Mouse (Mus musculus): ENCODE measurements around the gene Pcdh19.
"Not testable (repeated sequence)": the region's sequence is repeated elsewhere in the genome, so short reads cannot be mapped to it uniquely, and the experiment has no call there.

The Pcdh19 gene

DNA sequence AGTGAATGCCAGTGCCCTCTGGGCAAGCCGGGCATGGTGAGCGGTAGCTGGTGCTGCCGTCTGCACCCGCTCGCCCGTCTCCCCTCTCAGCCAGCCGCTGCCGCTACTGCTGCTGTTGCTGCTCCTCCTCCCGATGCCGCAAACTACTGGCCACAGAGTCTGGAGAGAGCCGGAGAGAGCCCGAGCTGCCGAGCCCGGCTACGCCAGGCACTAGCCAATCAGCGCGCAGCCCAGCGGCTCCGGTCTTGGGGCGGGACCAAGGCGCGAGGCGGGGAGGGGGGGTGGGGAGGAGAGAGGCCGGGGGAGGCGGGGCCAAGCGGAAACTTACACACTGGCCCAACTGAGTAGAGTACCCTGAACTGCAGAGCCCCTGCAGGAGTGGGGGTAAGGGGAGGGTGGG, at the start of gene Pcdh19:
Pcdh19 (minus strand) TSS at position 148 of the 400 bp plus-strand sequence.
- DNase-seq (ENCODE audit: low read depth, low spot score), result peak; percentile 78

DNA sequence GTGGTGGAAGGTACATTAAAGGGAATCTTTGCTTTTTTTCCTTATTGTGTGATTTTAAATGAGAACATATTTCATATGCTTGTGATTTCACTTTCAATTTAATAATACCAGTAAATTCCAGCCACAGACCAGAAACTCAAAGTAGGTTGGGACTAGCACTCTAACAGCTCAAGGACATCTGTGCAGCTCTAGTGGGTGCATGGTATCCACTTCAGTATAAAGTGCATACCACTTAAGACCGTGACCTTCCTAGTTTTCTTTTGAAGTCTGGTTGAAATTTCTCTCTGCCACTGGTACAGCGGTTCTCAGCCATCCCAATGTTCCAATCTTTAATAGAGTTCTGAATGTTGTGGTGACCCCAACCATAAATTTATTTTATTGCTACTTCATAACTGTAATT, 47.1 kb upstream of the Pcdh19 start:
- DNase-seq (ENCODE audit: low read depth, low spot score), result no peak

DNA sequence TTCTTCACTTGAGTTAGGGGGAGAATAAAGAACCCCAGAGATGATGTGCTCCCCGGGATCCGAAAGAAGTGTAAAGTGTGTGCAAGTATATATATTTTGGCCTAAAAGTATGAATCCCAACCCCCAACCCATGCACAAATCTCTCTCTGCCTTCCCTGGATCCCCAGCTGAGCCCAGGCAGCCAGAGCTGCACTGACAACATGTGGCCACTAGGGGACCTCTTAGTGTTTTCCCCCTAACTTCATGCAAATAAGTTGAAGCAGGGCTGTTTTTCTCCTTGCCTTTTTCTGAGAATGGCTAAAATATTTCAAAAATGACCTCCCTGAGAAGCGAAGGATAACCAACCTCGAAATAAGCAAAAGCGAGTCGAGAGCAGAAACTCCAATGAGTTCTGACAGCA, 46.2 kb upstream of the Pcdh19 start:
- peak; percentile 24 for DNase-seq (ENCODE audit: low read depth, low spot score)

DNA sequence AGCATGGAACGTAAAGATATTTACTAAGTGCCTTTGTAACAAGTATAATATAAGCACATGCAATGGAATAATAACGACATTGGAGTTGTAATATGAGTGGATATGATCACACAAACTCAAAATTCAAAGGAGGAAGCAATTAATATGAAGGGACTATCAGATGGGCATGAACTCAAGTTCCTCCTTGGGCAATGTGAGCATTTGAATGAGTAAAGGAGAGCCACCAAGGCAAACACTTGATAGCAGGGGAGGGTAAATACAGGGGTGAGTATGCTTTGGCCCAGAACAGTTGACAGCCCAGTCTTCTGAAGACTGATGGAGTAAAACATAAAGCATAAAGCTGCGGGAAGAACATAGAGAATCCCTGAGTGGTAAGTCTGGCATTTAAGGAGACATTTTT, 32.7 kb upstream of the Pcdh19 start:
- DNase-seq (ENCODE audit: low read depth, low spot score), result no peak

DNA sequence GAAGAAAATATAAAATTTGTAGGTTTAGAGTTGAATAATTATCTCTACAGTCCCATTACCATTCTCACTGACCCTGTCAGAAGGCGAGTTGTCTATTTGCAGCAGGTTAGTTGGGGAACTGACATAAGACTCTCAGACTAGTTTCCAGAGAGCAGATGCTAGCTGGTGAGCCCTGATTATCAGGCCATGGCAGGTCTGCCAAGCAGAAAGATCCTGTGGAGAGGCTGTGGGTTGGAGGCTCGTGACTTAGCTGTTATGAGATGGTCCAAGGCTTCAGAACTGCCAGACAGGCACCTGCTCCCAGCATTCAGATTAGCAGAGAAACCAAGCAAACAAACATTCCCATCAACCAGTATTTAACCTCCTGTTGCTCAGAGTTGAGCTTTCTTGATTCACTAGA, 21.8 kb upstream of the Pcdh19 start:
- DNase-seq (ENCODE audit: low read depth, low spot score), result no peak

DNA sequence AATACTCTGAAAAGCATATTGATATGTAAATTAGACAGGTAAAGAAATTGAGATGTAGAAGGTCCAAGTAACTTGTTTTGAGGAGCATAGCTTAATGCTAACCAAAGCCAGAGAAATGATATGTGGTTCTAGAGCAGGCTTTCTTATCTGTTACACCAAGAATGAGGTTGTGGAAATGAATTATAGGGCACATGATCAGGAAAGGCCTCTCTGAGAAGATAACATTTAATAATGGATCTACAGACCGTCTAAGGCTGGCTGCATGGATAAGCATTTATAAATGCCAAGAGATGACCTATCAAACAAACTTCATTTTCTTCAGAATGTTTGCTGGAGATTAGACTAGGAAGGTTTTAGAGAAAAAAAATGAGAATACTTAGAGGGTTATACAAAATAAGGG, 14.1 kb upstream of the Pcdh19 start:
- DNase-seq (ENCODE audit: low read depth, low spot score), result no peak

DNA sequence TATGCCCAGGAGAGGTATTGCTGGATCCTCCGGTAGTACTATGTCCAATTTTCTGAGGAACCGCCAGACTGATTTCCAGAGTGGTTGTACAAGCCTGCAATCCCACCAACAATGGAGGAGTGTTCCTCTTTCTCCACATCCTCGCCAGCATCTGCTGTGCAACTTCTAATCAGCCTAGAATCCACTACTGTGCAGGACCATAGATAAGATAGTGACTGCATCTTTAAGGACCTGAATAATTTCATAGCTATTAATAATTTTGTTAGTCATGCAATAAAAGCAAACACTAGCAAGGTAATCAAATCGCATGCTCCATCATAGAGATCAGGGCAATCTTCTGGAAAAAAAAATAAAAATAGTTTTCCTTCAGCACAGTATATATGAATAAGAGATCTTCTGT, 9.1 kb upstream of the Pcdh19 start:
- DNase-seq (ENCODE audit: low read depth, low spot score), result not testable (repeated sequence)

DNA sequence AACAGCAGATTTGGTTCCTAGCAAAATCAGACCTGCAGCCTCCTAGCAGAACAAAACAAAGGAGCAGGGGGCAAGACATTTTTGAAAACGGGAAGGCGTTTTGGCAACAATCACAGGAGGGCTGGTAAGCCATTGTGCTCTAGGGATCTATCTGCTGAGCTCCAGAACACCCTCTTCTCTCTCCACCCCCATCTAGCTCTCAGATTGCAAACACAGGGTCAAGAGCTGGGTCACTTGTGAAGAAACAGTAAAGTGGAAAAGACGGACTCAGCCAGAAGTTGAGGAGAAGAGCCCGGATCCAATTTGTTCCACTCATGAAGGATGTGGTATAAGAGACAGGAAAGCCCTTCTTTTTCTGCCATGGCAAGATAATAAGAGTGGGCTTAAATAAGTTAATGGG, 7.7 kb upstream of the Pcdh19 start:
- DNase-seq (ENCODE audit: low read depth, low spot score), result no peak

DNA sequence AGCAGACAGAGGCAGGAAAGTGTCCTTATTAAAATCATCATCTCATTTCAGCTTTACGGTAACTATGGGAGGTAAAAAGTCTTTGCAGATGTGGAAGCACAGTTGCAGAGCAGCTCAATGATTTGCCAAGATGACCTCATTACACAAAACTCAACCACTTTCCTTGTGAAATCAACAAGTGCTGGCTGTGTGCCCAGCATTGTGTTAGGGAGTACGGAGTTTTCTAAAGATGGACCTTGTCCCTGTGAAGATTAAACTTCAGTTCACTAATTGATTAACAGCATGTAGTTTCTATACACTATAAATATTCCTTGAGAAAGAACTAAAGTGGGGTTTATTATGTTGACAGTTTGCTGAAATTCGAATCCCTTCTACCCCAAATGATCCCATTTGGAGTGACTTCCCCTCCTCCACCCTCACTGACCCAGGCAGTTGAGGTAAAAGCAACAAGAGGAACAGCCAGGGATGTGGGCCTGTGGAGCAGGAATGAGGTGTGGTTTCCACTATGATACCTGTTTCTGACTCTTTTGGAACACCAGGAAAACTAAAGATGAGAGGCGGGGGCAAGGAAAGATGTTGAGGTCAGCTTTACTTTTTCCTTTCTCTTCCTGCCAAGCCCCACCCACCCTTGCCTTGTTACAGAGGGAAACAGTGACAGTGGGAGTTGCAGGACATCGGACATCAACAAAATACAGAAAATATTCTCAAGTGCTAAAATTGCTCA, 4.4 kb upstream of the Pcdh19 start:
- DNase-seq (ENCODE audit: low read depth, low spot score), result no peak

DNA sequence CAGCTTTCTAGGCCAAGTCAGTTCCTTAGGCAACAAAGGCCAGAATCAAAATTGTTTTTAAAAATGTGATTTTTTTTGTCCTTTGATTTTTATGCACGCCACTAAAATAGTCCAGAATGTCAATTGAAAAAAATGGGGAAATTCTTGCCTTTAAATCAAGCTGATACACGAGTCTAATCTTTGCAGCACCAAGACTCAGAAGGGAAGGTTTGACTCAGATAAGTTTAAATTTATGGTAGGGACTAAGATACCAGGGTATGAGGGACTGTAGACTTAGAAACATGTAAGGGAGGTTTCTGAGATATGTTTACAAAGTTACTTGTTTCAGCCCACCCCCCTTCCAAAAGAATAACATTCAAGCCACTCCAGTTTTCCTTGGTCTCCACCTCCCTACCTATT, 3.6 kb upstream of the Pcdh19 start:
- DNase-seq (ENCODE audit: low read depth, low spot score), result no peak

DNA sequence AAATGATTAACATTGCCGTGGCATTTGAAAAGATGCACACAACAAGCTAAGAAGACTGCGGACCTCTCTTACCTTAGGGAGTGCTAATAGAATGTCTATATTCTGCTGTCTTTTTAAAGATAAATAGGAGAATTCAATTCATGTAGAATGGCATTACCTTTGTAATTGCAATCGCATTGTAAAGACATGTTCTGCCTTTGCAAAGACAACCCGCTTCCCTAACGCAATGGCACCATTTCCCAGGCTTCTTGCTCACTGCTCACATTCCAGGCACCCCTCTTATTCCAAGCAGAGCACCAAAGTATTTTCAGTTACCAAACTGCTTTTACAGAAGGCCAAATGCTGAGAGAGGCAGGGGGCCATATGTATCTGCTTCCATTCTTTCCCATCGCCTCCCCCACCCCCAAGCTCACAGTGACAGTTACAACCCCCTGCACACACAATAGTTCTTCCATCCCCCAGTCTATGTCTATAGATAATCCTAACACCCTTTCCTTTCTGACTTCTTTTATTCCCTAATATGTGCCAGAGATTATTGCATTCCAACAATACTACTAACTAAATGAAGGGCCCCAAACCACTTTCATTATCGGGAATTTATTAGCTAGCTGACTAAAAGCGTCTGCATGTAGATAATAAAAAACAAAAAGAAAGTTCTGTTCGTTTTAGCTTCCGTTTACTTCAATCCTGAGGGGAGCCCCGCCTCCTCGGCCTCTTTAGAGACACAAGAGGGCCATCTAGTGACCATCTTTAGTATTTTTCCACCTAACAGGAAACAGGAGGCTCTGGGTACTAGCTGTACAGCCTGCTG, 3.0 kb upstream of the Pcdh19 start:
- peak; percentile 72 for DNase-seq (ENCODE audit: low read depth, low spot score)

DNA sequence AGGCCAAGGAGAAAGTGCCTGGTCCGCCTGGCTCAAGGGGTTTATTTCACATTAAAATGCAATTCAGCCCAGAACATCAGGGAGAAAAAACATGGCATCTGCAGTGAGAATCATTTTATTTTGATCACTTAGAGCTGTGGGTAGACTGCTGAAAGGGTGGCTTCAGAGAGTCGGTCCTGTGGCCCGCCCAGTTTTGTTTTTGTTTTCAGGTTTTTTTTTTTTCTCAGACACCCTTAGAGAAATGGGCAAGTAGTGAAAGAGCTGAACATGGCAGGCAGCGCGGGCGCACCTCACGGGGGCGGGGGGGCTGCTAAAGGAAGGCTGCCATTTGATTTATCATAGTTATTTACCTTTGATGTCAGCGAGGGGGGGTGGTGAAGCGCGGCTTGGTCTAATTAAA, 2.0 kb upstream of the Pcdh19 start:
- no peak for DNase-seq (ENCODE audit: low read depth, low spot score)

DNA sequence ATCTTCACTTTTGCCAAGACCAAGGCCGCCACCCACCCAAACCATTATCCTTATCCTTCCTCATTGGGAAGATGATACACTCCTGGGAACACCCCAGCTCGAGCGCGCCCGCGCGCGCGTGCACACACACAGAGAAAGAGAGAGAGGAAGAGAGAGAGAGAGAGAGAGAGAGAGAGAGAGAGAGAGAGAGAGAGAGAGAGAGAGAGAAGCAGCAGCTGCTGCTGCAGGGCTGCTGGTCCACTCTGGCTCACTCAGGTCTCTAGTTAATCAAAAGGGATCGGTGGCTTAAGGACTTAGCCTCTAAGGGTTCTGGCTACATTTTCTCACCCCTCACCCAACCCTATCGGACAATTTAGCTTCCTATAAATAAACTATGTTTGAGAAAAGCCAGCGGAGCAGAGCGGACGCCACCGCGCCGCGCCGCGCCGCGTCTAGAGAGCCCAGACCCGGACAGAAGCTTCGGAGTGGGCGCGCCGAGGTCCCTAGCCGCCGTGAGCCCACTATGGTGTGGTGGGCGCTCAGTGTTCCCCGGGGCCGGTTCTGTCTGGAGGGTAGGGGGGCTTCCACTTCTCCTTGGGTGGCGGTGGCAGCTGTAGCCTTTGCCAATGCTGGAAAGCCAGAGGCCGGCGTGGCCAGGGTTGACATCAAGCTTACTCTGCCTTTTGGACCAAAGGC, 926 bp upstream of the Pcdh19 start:
- no peak for DNase-seq (ENCODE audit: low read depth, low spot score)

DNA sequence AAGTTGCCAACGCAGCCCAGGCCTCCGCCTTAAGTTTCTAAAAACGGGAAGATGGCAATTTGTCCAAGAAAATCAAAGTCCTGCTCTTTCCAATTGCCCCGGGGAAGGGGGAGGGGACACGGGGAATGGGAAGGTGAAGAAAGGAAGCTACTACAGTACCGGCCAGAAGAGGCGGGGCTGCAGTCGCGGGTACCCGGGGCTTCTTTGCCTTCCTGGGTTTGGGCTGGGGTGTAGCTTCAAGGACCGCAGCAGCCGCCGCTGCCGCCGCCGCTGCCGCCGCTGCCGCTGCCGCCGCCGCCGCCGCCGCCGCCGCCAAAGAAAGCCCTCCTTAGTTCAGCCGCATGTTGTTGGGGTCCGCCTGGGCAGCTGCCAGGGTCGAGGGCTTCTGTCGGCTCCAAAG, 631 bp downstream of the Pcdh19 start:
- no peak for DNase-seq (ENCODE audit: low read depth, low spot score)

DNA sequence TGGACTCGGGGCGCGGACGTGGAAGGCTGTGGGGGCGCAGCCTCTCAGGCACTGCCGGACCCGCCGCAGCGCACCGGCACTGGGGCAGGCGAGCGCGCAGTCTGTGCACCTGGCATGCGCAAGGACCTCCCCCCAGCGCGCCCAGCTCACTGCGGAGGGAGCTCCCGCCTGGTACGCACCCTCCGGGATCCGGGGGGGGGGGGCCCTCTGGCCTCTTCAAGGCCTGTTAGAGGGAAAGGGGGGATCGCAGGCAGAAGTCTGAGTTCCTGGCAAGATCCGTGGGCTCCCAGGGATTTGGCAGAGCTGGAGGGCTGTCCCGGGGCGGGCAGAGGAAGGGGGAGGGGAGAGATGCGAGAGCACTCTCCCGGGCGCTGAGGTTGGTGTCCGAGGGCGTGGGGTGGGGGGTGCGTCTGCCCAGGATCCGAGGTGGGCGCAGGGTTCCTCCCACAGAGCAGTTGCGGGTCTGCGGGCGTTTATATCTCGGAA, 1.1 kb downstream of the Pcdh19 start:
- no peak for DNase-seq (ENCODE audit: low read depth, low spot score)

DNA sequence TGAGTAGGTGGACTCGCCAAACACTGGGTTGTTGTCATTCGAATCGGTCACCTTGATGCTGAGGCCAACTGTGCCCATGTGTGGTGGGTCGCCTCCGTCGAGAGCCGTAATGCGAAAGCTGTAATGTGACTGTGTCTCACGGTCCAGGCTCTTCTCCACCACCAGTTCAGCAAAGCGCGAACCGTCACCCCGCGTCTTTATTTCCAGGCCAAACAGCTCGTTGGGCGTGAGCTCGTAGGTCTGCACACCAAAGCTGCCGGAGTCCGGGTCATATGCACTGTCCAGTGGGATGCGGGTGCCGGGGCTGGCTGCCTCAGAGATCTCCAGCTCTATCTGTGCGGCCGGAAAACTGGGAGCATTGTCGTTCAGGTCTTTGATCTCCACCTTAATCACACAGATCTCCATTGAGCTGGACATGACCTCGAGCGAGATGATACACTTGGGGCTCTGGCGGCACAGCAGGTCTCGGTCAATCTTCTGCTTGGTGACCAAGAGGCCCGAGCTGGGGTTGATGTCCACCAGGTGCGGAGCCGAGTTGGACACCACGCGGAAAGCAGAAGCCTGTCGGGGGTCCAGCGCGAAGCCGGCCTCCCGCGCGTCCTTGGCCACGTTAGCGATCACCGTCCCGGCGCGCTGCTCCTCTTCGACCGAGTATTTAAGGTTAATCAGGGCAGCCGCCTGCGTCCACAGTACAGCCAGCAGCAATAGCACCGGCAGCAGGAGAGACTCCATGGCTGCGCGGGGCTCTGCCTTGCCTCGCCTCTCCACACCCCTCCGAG, 2.1 kb downstream of the Pcdh19 start:
- no peak for DNase-seq (ENCODE audit: low read depth, low spot score)

DNA sequence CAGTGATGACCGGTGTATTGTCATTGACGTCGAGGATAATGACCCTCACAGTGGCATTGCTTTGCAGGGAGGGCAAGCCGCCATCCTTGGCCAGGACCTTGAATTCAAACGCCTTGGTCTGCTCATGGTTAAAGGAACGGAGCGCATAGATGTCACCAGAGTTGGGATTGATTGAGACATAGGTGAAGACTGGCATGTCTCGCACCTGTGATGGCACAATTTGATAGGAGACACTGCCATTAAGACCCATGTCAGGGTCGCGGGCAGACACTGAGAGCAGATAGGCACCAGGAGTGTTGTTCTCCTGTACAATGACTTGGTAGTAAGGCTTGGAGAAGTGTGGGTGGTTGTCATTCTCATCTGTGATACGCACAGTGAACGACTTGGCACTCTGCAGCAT, 3.2 kb downstream of the Pcdh19 start:
- no peak for DNase-seq (ENCODE audit: low read depth, low spot score)

DNA sequence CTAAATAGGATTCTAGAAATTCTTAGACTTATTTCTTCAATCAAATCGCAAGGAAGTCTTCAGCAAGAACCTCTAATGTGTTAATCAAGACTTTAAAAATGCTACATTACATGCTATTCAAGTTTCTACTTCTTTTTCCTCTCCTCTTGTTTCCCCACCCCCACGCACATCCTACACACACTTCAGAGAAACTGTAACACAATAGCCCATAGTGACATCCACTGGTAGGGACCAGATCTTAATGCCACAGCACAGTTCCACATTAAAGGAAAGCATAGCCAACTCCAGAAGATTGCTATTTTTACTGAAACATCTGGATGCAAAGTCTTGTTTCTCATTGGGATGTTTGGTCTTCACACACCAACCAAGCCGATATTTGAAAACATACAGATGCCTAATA, 4.8 kb downstream of the Pcdh19 start:
- DNase-seq (ENCODE audit: low read depth, low spot score), result no peak

DNA sequence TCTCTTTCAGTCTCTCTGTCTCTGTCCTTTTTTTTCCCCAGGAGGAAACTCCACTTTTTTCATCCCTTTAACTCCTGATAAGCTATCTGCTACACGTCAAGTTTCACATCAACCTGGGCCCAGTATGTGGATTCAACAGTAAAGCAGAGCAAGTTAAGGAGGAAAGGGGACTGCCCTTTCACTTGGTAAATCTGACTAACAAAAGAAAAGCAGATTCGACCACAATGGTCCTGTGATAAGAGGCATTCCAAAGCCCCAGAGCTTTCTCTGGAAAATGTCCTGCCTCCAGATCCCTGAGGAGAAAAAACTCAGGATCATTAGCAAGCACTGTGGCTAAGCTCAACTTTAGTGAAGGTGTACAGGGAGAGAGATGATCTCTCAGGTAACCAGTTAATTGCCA, 13.7 kb downstream of the Pcdh19 start:
- DNase-seq (ENCODE audit: low read depth, low spot score), result no peak

DNA sequence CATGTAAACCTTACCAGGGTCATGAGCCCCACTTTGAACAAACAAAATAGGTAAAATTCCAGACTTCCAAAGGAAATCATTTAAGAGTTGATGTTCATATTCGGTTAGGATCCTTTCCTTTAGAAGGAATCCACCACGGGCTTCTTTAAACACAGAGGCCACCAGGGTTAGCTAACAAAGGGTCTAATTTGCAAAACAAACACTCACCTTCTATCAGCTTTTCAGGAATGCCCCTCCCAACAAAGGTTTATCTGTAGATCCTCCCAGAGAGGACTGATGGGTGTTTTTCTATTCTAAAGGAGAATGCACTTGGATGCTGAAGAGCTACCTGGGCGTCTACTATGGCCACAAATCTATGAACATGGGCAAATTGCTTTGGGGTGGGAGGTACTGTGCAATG, 15.0 kb downstream of the Pcdh19 start:
- no peak for DNase-seq (ENCODE audit: low read depth, low spot score)

DNA sequence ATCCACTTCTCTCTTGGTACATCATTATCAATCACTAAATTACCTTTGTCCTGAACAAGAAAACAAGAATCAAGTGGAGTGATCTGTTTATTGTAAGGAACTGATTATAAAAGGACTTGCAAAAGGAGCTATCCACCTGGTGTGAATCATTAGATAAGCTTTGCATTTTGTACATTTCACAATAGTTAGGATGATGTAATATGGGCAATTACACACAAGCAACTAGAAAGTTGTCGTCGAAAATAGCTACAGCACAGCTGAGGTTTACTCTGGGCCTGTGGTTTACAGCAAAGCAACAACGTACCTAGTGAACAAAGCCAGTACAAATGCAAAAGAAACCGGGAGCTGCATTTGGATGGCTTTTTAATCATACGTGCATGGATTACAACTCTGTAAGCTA, 28.7 kb downstream of the Pcdh19 start:
- DNase-seq (ENCODE audit: low read depth, low spot score), result no peak

All from forelimb bud, embryonic 11.5 days (tissue).